Mouse (Mus musculus): ENCODE data around the gene Eps8l3.
"Not testable (repeated sequence)": the region's sequence is repeated elsewhere in the genome, so short reads cannot be mapped to it uniquely, and the experiment has no call there.

DNA sequence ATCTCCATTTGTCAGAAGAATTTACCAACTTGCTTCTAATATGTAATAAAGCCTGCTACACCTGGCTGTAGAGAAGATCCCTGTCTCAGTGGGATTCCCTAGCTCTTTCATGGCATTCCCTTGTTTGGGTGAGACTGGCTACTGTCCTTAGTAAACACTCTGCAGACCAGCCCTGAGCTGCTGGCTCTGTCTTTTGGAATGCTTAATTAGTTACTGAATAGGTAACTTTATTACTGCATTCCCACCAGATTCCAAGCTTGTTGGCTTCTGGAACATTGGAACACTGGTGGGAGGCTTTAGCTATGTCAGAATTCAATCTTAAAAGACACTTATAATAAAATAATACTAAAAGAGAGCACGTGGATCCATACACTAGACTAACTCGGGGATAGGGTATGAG lies 12.2 kb downstream of the Eps8l3 start:
- TF ChIP-seq EP300 (optimal IDR thresholded peaks at IDR 0.05); CTCF (IDR thresholded peaks at IDR 0.05; ENCODE audit: low read depth): not testable (repeated sequence)

All from stomach, postnatal 0 days (tissue).